Mouse (Mus musculus) kidney, embryonic 16.5 days (tissue): ENCODE measurements at regions not wholly inside any gene's neighbourhood (a gene's known extent, or its start where the extent isn't known, plus 50 kb on each side); places are given as distances from the start of the nearest gene placed in this dataset.

Experiments
- ATAC-seq: fragments of 200-750 bp; cut with Nextera tagmentation; 2 replicates; pipeline ENCODE4 v1.8.0; 2017; ENCODE audit warnings: moderate TSS enrichment; ENCODE audit not compliant: low FRiP score, low TSS enrichment
- H3K27ac ChIP-seq: fragments of 300-500 bp; sonication (generic); 2 replicates; pipeline ENCODE4 v1.5.1; 2014; ENCODE audit warnings: low read length
- H3K27me3 ChIP-seq: fragments of 300-500 bp; sonication (generic); 2 replicates; pipeline ENCODE4 v1.6.1; 2014; ENCODE audit warnings: low read length, control low read depth, mixed read lengths; ENCODE audit not compliant: insufficient read depth
- H3K36me3 ChIP-seq: fragments of 300-500 bp; sonication (generic); 2 replicates; pipeline ENCODE4 v1.6.1; 2014; ENCODE audit warnings: low read length, control low read depth, mixed read lengths; ENCODE audit not compliant: insufficient read depth
- H3K4me1 ChIP-seq: fragments of 300-500 bp; sonication (generic); 2 replicates; pipeline ENCODE4 v1.6.1; 2014; ENCODE audit warnings: low read length, control low read depth, mixed read lengths; ENCODE audit not compliant: insufficient read depth
- H3K4me2 ChIP-seq: fragments of 300-500 bp; sonication (generic); replicated peaks from 2 replicates; pipeline ENCODE4 v1.6.1; 2014; ENCODE audit warnings: low read depth, low read length
- H3K4me3 ChIP-seq: fragments of 300-500 bp; sonication (generic); 2 replicates; pipeline ENCODE4 v1.5.1; 2014; ENCODE audit warnings: mild to moderate bottlenecking, low read length
- H3K9ac ChIP-seq: fragments of 300-500 bp; sonication (generic); replicated peaks from 2 replicates; pipeline ENCODE4 v1.6.1; 2014; ENCODE audit warnings: low read length
- H3K9me3 ChIP-seq: fragments of 300-500 bp; sonication (generic); 2 replicates; pipeline ENCODE4 v1.6.1; 2016; ENCODE audit warnings: low read length, control low read depth
- WGBS: fragments of 180-500 bp; shearing (Covaris S2); extraction: QIAGEN DNeasy Blood & Tissue Kit; methylation state at CpG from one replicate; pipeline ENCODE4 v1.1.7; 2014; 5-methylcytosine and 5-hydroxymethylcytosine counted together

DNA sequence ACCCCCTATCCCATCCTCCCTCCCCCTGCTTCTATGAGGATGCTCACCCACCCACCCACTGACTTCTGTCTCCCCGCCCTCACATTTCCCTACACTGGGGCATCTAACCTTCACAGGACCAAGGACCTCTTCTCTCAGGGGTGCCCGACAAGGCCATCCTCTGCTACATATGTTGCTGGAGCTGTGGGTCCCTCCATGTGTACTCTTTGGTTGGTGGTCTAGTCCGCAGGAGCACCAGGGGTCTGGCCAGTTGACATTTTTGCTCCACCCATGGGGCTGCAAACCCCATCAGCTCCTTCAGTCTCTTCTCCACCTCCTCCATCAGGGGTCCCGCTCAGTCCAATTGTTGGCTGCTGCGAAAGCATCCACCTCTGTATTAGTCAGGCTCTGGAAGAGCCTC is 3539.2 kb upstream of the Gm7489 start:
- Histone ChIP-seq H3K4me3 (no peak overlapping the region), H3K36me3 (no peaks in the 10 kb centered on the region), H3K4me2 (no peak overlapping the region), H3K27me3 (no peaks in the 10 kb centered on the region), H3K9me3 (no peaks in the 10 kb centered on the region), H3K9ac (no peak overlapping the region), H3K27ac (no peak overlapping the region), H3K4me1 (no peaks in the 10 kb centered on the region)
- 96% methylated on average over 5 of the region's 5 CpGs for WGBS
- ATAC-seq = no peak

- Histone ChIP-seq H3K9me3 (no peaks in the 10 kb centered on the region), H3K9ac (no peak overlapping the region), H3K27ac (no peak overlapping the region), H3K4me3 (no peak overlapping the region), H3K4me2 (no peak overlapping the region), H3K36me3 (no peaks in the 10 kb centered on the region), H3K4me1 (no peaks in the 10 kb centered on the region), H3K27me3 (no peaks in the 10 kb centered on the region)
- no peak for ATAC-seq
- 90% methylated on average over 2 of the region's 2 CpGs for WGBS
Observed at GRCm38 (mm10) chr15:50346953-50347352, 3537.8 kb upstream of the Gm7489 start.

GRCm38 (mm10) chr15:50360033-50360988 is 3524.4 kb upstream of the Gm7489 start:
- H3K36me3 ChIP-seq = no peaks in the 10 kb centered on the region
- no peak overlapping the region for H3K4me3 ChIP-seq
- H3K4me2 ChIP-seq = no peak overlapping the region
- H3K9me3 ChIP-seq = no peaks in the 10 kb centered on the region
- no peaks in the 10 kb centered on the region for H3K27me3 ChIP-seq
- no peak for ATAC-seq
- WGBS = 83% methylated on average over 5 of the region's 5 CpGs
- H3K9ac ChIP-seq = no peak overlapping the region
- H3K27ac ChIP-seq = no peak overlapping the region
- no peaks in the 10 kb centered on the region for H3K4me1 ChIP-seq

DNA sequence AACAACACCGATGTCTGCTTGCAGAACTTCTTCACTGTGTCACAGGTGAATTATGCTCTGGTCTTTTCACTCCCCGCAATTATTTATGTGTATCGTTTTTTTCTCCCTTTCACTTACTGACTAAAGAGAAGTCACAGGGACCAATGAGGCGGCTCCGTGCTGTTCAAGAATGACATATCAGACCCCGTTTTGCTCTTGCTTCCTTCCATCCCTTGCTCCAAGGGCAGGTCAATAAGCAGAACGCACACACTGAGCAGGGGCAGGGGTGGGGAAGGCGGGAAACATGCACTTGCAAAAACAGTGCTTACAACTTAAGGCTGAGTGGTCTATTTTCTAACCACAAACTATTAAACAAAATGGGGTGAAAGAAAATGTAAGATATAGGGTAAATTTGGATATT is 3523.4 kb upstream of the Gm7489 start:
- Histone ChIP-seq H3K9ac (no peak overlapping the region), H3K4me2 (no peak overlapping the region), H3K27me3 (no peaks in the 10 kb centered on the region), H3K36me3 (no peaks in the 10 kb centered on the region), H3K9me3 (no peaks in the 10 kb centered on the region), H3K4me3 (no peak overlapping the region), H3K4me1 (no peaks in the 10 kb centered on the region), H3K27ac (no peak overlapping the region)
- ATAC-seq = no peak
- WGBS = 49% methylated on average over 8 of the region's 8 CpGs

DNA sequence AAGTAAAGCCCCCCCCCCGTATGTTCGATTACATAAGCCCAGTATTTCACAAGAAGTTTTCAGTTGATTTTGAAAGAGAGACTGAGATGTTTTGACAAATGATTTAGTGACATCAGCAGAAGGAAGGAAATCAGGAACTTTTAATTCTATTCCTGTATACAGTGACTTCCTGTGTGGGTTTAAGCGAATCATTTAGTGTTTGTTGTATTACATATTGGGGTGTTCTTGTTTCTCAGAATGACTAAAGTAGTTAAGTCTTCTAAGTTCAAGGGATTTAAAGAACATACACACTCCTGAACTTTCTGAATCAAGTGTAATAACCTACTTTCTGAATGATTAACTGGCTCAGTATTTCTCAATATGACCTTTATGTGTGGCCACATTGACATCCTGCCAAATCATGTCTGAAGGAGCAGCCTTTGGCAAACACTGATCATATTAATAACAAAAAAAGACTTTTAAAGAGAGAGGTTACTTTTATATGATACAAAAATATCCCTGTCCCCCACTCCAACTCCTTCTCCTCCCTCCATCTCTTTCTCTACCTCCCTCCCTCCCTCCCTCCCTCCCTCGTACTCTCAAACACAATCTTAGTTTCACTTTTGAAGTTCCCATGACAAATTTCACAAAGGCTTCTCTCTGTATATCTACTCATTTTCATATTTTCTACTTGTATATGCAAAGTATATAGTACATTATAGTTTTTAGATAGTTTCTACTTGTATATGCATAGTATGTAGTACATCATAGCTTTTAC is 3522.8 kb upstream of the Gm7489 start:
- Histone ChIP-seq H3K27ac (no peak overlapping the region), H3K9ac (no peak overlapping the region), H3K4me3 (no peak overlapping the region), H3K4me1 (no peaks in the 10 kb centered on the region), H3K36me3 (no peaks in the 10 kb centered on the region), H3K4me2 (no peak overlapping the region), H3K27me3 (no peaks in the 10 kb centered on the region), H3K9me3 (no peaks in the 10 kb centered on the region)
- no peak for ATAC-seq
- WGBS = 63% methylated on average over 4 of the region's 4 CpGs

DNA sequence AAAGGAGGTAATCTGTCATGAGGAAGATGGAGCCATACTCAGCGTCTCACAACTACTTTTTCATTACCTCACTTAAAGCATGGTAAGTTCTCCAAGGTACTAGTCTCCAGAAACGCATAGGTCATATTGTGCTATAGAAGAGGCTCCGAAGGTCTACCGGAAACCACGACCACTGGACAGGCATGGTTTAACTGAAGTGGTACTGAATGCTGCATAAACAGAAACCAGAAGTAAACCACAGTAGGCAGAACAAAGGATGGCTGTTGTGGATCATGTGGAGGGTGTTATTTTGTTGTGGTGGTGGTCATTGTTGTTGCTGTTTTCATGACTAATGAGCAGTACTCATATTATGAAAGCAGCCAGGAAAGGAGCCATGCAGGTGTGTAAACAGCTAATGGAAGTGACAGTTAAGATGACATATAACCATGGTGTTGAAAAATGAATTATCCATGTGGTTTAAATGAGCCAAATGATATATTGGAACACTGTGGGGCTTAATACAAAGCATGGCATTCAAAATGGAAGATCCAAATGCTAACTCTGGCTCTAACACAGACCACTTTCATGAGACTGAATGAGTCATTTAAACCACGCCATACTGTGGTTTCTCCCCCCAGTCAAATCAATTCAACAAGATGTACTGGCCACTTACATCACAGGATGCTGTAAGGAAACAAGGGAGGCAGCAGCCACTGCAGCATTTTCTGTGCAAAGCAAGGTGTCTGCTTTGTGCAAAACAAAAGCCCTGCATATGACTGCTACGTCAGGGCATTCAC is 3484.5 kb upstream of the Gm7489 start:
- Histone ChIP-seq H3K36me3 (no peaks in the 10 kb centered on the region), H3K4me1 (no peaks in the 10 kb centered on the region), H3K27me3 (no peaks in the 10 kb centered on the region), H3K9ac (no peak overlapping the region), H3K4me2 (no peak overlapping the region), H3K27ac (no peak overlapping the region), H3K4me3 (no peak overlapping the region), H3K9me3 (no peaks in the 10 kb centered on the region)
- no peak for ATAC-seq
- WGBS = 90% methylated on average over 7 of the region's 7 CpGs

- H3K9me3 ChIP-seq = no peaks in the 10 kb centered on the region
- H3K27ac ChIP-seq = no peak overlapping the region
- H3K27me3 ChIP-seq = no peaks in the 10 kb centered on the region
- WGBS = 90% methylated on average over 2 of the region's 2 CpGs
- H3K4me3 ChIP-seq = no peak overlapping the region
- ATAC-seq = no peak
- no peak overlapping the region for H3K4me2 ChIP-seq
- H3K9ac ChIP-seq = no peak overlapping the region
- H3K36me3 ChIP-seq = no peaks in the 10 kb centered on the region
- H3K4me1 ChIP-seq = no peaks in the 10 kb centered on the region
Observed at GRCm38 (mm10) chr15:50401386-50401785, 3483.3 kb upstream of the Gm7489 start.

- H3K4me1 ChIP-seq = no peaks in the 10 kb centered on the region
- no peak overlapping the region for H3K4me3 ChIP-seq
- 82% methylated on average over 1 of the region's 1 CpGs for WGBS
- no peak for ATAC-seq
- no peaks in the 10 kb centered on the region for H3K27me3 ChIP-seq
- H3K9ac ChIP-seq = no peak overlapping the region
- no peaks in the 10 kb centered on the region for H3K36me3 ChIP-seq
- no peaks in the 10 kb centered on the region for H3K9me3 ChIP-seq
- H3K4me2 ChIP-seq = no peak overlapping the region
- H3K27ac ChIP-seq = no peak overlapping the region
Observed at GRCm38 (mm10) chr15:50402551-50402950, 3482.2 kb upstream of the Gm7489 start.

DNA sequence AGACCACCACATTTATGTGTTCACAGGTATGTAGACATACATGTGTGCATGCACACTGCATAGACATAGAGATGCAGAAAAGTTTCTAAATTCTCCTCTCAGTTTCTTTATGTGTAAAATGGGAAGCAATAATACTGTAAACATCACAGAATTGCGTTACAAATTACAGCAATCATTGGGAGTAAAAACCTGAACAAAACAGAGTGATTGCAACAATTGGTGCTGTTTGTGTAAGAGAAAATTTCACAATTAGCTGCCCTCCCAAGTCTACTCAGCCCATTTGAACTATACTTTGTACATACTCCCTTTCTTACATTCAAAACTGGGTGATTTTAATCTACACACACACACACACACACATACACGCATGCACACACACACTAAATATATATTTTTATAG is 3480.8 kb upstream of the Gm7489 start:
- Histone ChIP-seq H3K9me3 (no peaks in the 10 kb centered on the region), H3K36me3 (no peaks in the 10 kb centered on the region), H3K27me3 (no peaks in the 10 kb centered on the region), H3K9ac (no peak overlapping the region), H3K4me2 (no peak overlapping the region), H3K4me1 (no peaks in the 10 kb centered on the region), H3K27ac (no peak overlapping the region), H3K4me3 (no peak overlapping the region)
- 77% methylated on average over 2 of the region's 2 CpGs for WGBS
- ATAC-seq = no peak
